Mouse (Mus musculus) forebrain, embryonic 16.5 days (tissue): ENCODE results near the gene Fsd1l. TPM values are rescaled to one million over a fixed set of nuclear protein-coding genes. Genes with fewer than 3 reads are reported as not detected.
"Not testable (repeated sequence)": the region's sequence is repeated elsewhere in the genome, so short reads cannot be mapped to it uniquely, and the experiment has no call there.

ENCODE experiments used
- ATAC-seq: fragments of 200-750 bp; cut with Nextera tagmentation; 2 replicates; pipeline ENCODE4 v1.8.0; 2017; ENCODE audit warnings: mild to moderate bottlenecking, moderate library complexity
- H3K27ac ChIP-seq: fragments of 300-500 bp; sonication (generic); 2 replicates; pipeline ENCODE4 v1.5.1; 2014; ENCODE audit warnings: low read length, control low read depth
- H3K27me3 ChIP-seq: fragments of 300-500 bp; sonication (generic); replicated peaks from 2 replicates; pipeline ENCODE4 v1.6.1; 2014; ENCODE audit warnings: low read length; ENCODE audit not compliant: control insufficient read depth, insufficient read depth
- H3K36me3 ChIP-seq: fragments of 300-500 bp; sonication (generic); 2 replicates; pipeline ENCODE4 v1.6.1; 2014; ENCODE audit not compliant: control insufficient read depth, insufficient read depth
- H3K4me1 ChIP-seq: fragments of 300-500 bp; sonication (generic); replicated peaks from 2 replicates; pipeline ENCODE4 v1.6.1; 2014; ENCODE audit warnings: low read length; ENCODE audit not compliant: control insufficient read depth, insufficient read depth
- H3K4me2 ChIP-seq: fragments of 300-500 bp; sonication (generic); 2 replicates; pipeline ENCODE4 v1.6.1; 2014; ENCODE audit warnings: mild to moderate bottlenecking, low read length, control low read depth
- H3K4me3 ChIP-seq: fragments of 300-500 bp; sonication (generic); replicated peaks from 2 replicates; pipeline ENCODE4 v1.5.1; 2014; ENCODE audit warnings: mild to moderate bottlenecking, low read length, control low read depth
- H3K9ac ChIP-seq: fragments of 300-500 bp; sonication (generic); replicated peaks from 2 replicates; pipeline ENCODE4 v1.6.1; 2014; ENCODE audit warnings: low read depth, low read length, control low read depth
- H3K9me3 ChIP-seq: fragments of 300-500 bp; sonication (generic); 2 replicates; pipeline ENCODE4 v1.6.1; 2016; ENCODE audit warnings: low read length; ENCODE audit not compliant: control insufficient read depth
- WGBS: fragments of 180-500 bp; shearing (Covaris S2); extraction: QIAGEN DNeasy Blood & Tissue Kit; methylation state at CpG from one replicate; pipeline ENCODE4 v1.1.7; 2014; 5-methylcytosine and 5-hydroxymethylcytosine counted together
- polyA plus RNA-seq: library from polyadenylated mRNA; unstranded; fragments of >200 nt; fragmentation: Nextera tagmentation; extraction: Ambion mirVana; gene quantifications from 2 replicates; pipeline ENCODE4 v1.2.1, GENCODE M21; 2015

Fsd1l gene
- polyA plus RNA-seq, 1 experiment from 2014 or later: 51.8 TPM

DNA sequence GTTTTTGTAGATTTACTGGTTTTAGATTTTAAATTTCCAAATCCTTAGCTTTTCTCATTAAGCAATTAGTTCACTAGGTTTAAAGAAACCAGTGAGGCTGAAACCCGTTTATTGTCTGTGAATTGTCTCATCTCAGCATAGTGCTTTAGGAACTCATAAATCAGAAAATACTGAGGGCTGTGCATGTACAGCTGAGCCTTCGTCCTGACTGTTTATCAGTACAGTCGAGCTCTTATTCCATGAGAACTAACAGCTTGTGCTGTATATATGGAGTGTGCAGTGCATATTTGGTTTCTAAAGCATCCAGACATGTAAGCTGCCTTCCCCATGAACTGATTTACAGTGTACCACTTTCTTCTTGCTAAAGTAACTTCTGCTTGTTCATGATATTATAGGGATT is 26.8 kb downstream of the Fsd1l start:
- no peaks in the 10 kb centered on the region for H3K4me1 ChIP-seq
- no peaks in the 10 kb centered on the region for H3K9me3 ChIP-seq
- no peaks in the 10 kb centered on the region for H3K27me3 ChIP-seq
- no peak for ATAC-seq
- no peak overlapping the region for H3K4me2 ChIP-seq
- peaks cover 31% of the 10 kb centered on the region for H3K36me3 ChIP-seq
- H3K9ac ChIP-seq: no peak overlapping the region
- 68% methylated on average over 3 of the region's 3 CpGs for WGBS
- H3K4me3 ChIP-seq: no peak overlapping the region
- H3K27ac ChIP-seq: no peak overlapping the region

DNA sequence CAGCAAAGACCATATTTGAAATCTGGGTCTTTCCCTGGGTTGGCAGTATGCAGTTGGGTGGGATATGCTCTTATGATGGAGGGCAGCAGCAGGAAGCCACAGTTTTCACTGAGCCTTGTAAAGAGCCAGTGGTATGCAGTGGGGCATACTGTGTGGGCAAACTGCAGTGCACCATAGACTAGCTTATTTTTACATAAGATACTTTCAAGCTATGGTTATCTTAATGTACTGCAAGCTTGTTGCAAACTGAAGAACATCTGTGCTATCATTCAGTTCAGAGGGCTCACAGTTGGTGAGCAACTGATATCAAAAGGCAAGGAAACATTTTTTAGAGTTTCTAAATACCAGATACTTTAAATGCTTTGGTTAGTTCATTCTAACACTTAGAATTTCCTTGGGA is 29.4 kb downstream of the Fsd1l start:
- Histone ChIP-seq H3K4me1 (no peaks in the 10 kb centered on the region), H3K9ac (no peak overlapping the region), H3K36me3 (peaks cover 24% of the 10 kb centered on the region), H3K4me3 (no peak overlapping the region), H3K27me3 (no peaks in the 10 kb centered on the region), H3K27ac (no peak overlapping the region), H3K9me3 (no peaks in the 10 kb centered on the region), H3K4me2 (no peak overlapping the region)
- no peak for ATAC-seq

DNA sequence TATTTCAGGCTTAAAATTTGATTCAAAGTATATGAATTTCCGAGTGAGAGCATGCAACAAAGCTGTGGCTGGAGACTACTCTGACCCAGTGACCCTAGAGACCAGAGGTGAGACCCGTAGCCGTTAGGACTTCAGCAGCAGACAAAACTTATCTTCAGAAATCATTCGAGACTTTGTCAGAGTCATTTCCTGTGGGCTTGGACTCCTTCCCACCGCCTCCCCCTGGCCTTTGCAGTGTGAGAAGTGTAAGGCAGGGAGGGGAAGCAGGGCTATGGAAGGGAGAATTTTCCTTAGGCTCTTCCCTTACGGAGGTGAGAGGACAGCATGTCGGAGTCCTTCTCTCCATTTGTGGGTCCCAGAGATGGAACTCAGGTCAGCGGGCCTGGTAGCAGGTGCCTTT is 50.8 kb downstream of the Fsd1l start:
- Histone ChIP-seq H3K36me3 (peaks cover 27% of the 10 kb centered on the region), H3K4me1 (no peaks in the 10 kb centered on the region), H3K27me3 (no peaks in the 10 kb centered on the region), H3K4me3 (no peak overlapping the region), H3K9me3 (no peaks in the 10 kb centered on the region), H3K4me2 (no peak overlapping the region), H3K9ac (no peak overlapping the region), H3K27ac (no peak overlapping the region)
- 93% methylated on average over 8 of the region's 8 CpGs for WGBS
- no peak for ATAC-seq

DNA sequence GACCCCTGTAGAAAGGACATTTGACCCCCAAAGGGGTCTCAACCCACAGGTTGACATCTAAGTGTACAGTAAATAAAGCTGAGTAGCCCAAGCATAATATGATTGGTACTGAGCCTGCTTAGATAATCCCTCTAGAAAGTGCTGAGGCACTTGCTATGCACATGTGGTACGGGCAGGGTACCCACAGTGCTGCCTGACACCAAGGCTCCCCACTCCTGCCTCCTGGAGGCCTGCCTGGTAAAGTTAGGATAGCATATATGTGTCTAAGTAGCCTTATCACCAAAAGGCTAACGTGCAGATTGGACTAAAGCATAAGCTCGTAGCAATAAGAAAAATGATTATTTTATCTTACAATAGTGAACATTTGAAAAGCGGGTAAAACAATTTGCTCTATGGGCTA is 57.7 kb downstream of the Fsd1l start:
- Histone ChIP-seq H3K4me2 (no peak overlapping the region), H3K27me3 (no peaks in the 10 kb centered on the region), H3K27ac (no peak overlapping the region), H3K4me1 (no peaks in the 10 kb centered on the region), H3K9me3 (no peaks in the 10 kb centered on the region), H3K9ac (no peak overlapping the region), H3K36me3 (peaks cover 6% of the 10 kb centered on the region; the same call in 1 of the 2 replicates), H3K4me3 (no peak overlapping the region)
- no peak for ATAC-seq
- 95% methylated on average over 4 of the region's 4 CpGs for WGBS

DNA sequence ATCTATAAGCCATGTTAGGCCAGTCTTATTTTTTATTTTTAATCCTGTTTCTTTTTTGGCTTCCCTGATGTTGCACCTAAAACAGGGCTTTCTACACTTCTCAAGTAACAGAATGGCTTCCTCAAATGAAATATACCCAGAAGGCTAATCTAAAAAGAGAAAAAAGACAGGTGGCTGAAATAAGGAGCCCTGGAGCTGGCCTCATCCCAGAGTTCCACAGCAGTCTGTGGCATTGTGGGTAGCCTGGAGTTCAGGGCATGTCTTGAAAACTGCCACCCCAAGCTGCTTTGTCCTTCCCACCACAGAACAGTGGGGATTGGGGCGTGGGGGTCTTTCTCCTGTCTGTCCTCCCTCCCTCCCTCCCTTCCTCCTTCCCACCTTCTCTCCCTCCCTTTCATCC is 60.1 kb downstream of the Fsd1l start:
- no peak overlapping the region for H3K9ac ChIP-seq
- H3K4me1 ChIP-seq: no peaks in the 10 kb centered on the region
- no peak overlapping the region for H3K4me3 ChIP-seq
- no peak overlapping the region for H3K4me2 ChIP-seq
- no peaks in the 10 kb centered on the region for H3K27me3 ChIP-seq
- H3K27ac ChIP-seq: no peak overlapping the region
- peaks cover 6% of the 10 kb centered on the region; the same call in 1 of the 2 replicates for H3K36me3 ChIP-seq
- WGBS: 50% methylated on average over 1 of the region's 1 CpGs
- H3K9me3 ChIP-seq: no peaks in the 10 kb centered on the region
- no peak for ATAC-seq

DNA sequence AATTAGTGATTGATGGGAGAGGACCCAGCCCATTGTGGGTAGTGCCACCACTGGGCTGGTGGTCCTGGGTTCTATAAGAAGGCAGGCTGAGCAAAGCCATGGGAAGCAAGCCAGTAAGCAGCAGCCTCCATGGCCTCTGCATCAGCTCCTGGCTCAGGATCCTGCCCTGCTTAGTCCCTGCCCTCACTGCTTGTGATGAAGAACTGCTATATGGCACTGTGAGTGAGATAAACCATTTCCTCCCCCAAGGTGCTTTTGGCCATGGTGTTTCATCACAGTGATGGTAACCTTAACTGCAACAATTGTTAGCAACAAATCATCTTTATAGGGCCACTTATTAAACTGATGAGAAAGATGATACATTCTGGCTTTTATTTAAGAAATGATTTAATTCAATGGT is 77.9 kb downstream of the Fsd1l start:
- H3K4me1 ChIP-seq, ATAC-seq, H3K9me3 ChIP-seq, H3K9ac ChIP-seq, H3K4me3 ChIP-seq, H3K27ac ChIP-seq, H3K36me3 ChIP-seq, H3K4me2 ChIP-seq, H3K27me3 ChIP-seq: not testable (repeated sequence)

DNA sequence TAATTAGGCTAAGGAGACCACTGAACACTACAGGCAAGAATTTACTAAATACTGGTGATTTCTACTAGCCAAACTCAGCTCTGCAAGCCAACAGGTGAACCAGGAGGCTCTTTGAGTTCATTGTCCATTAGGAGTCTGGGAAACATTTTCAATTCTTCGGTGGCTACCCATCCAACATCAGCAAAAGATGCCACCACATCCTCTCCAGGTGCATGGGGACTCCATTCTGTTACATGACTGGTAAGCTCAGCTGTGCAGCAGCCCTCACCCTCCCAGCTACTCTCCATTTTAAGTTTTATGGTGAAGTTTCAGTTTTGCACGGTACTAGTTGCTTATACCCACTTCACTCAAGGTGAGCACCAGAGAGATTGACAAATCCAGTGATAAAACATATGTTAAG is 78.8 kb downstream of the Fsd1l start:
- WGBS: 92% methylated on average over 2 of the region's 2 CpGs
- no peaks in the 10 kb centered on the region for H3K9me3 ChIP-seq
- H3K36me3 ChIP-seq: no peaks in the 10 kb centered on the region
- no peak overlapping the region for H3K4me3 ChIP-seq
- peaks cover 6% of the 10 kb centered on the region for H3K4me1 ChIP-seq
- no peak overlapping the region for H3K27ac ChIP-seq
- H3K9ac ChIP-seq: no peak overlapping the region
- no peak for ATAC-seq
- H3K4me2 ChIP-seq: no peak overlapping the region
- no peaks in the 10 kb centered on the region for H3K27me3 ChIP-seq

DNA sequence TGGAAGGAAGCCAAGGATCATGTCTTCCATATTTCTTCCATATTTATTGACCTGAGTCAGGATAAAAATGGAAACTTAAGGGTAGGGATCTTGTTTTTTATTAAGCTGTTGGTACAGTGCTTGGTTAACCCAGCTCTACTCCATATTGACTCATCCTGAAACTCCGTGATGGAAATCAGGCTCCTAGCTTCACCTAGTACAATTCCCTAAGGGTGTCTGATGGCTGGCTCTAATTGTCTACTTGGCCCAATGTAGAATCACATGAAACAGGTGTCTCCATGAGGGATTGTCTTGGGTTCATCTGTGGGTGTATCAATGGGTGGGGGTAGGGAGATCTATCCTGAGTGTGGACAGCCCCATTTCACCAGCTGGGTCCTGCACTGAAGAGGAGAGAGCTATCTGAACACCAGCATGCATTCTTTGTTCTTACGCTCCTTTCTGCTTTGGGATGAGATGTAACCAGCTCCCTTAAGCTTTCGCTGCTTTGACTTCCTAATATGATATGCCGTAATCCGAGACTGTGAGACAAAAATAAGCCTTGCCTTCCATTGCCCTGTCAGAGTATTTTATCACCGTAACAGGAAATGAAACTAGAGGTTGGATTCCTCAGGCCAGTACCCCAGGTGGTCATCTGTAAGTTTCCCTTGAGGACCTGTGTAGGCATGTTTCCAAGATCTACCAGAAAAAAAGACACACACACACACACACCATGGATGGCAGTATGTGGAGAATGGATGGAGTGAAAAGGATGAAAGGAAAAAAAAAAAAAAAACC is 79.5 kb downstream of the Fsd1l start:
- H3K4me3 ChIP-seq: no peak overlapping the region
- ATAC-seq: no peak
- WGBS: 94% methylated on average over 6 of the region's 6 CpGs
- H3K4me1 ChIP-seq: peaks cover 11% of the 10 kb centered on the region
- H3K27me3 ChIP-seq: no peaks in the 10 kb centered on the region
- no peaks in the 10 kb centered on the region for H3K36me3 ChIP-seq
- no peak overlapping the region for H3K9ac ChIP-seq
- no peak overlapping the region for H3K27ac ChIP-seq
- H3K4me2 ChIP-seq: no peak overlapping the region
- H3K9me3 ChIP-seq: no peaks in the 10 kb centered on the region

DNA sequence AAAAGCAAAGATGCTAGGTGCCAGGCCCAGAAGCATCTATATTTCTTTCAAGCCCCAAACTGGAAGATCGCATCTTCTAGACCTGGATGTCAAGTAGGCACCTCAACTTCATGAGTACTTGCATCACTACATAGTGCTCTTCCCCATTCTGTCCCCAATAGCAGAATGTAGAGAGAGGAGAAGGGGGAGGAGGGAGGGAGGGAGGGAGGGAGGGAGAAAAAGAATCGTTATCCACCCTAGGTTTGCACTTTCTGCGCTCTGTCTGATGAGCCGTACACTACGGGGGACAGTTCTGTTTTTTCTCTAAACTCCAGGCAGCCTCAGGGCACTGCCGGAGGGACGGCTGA is 82.4 kb downstream of the Fsd1l start, which contains the start of gene Fktn:
Fktn (plus strand) TSS at position 295 of the 347 bp plus-strand sequence.
- H3K4me2 ChIP-seq: peak within 1 kb of the TSS; percentile 55
- peak within 1 kb of the TSS; percentile 68 for H3K4me3 ChIP-seq
- peak within 1 kb of the TSS; percentile 67 for H3K9ac ChIP-seq
- no peaks in the 10 kb centered on the region for H3K36me3 ChIP-seq
- H3K27ac ChIP-seq: peak within 1 kb of the TSS; percentile 88
- H3K9me3 ChIP-seq: no peaks in the 10 kb centered on the region
- no peaks in the 10 kb centered on the region for H3K27me3 ChIP-seq
- WGBS: 4% methylated on average over 7 of the region's 7 CpGs
- H3K4me1 ChIP-seq: peaks cover 11% of the 10 kb centered on the region
- peak; percentile 79 for ATAC-seq
